Mouse (Mus musculus) olfactory bulb, adult 2 months (tissue): Measurements from ENCODE around the gene Mxi1. TPM values are rescaled to one million over a fixed set of nuclear protein-coding genes. Genes with fewer than 3 reads are reported as not detected.
A peak's percentile ranks its signal among the peaks of the same experiment; 100 is the strongest.
"Not testable (repeated sequence)": the region's sequence is repeated elsewhere in the genome, so short reads cannot be mapped to it uniquely, and the experiment has no call there.

ENCODE experiments used
- H3K27ac ChIP-seq: fragments of 200-500 bp; 2 replicates; pipeline ENCODE4 v1.5.1; 2012; ENCODE audit warnings: low read depth, low read length; ENCODE audit not compliant: insufficient read depth
- H3K4me1 ChIP-seq: fragments of 200-500 bp; 2 replicates; pipeline ENCODE4 v1.6.1; 2012; ENCODE audit warnings: low read length; ENCODE audit not compliant: control insufficient read depth, insufficient read depth
- H3K4me3 ChIP-seq: fragments of 200-500 bp; 2 replicates; pipeline ENCODE4 v1.5.1; 2012; ENCODE audit warnings: mild to moderate bottlenecking, low read depth, low read length, moderate library complexity; ENCODE audit not compliant: insufficient read depth
- CTCF ChIP-seq: fragments of 200-500 bp; IDR thresholded peaks from 2 replicates; pipeline ENCODE4 v1.5.1; 2012; ENCODE audit warnings: low read depth, mild to moderate bottlenecking, low read length, moderate library complexity; ENCODE audit not compliant: insufficient read depth
- POLR2A ChIP-seq: fragments of 200-500 bp; IDR thresholded peaks from 2 replicates; pipeline ENCODE4 v1.6.1; 2012; ENCODE audit warnings: mild to moderate bottlenecking, low read depth, low read length, moderate library complexity; ENCODE audit not compliant: insufficient read depth
- WGBS: fragments of 180-500 bp; shearing (Covaris S2); methylation state at CpG from one replicate; pipeline ENCODE4 v1.1.7; 2018; 5-methylcytosine and 5-hydroxymethylcytosine counted together
- polyA plus RNA-seq: library from polyadenylated mRNA; stranded (reverse); fragments of >200 nt; gene quantifications from 2 replicates; pipeline ENCODE4 v1.2.4, GENCODE M21; 2012; ENCODE audit warnings: low replicate concordance; ENCODE audit not compliant: missing spikeins, insufficient read depth, insufficient read length

Mxi1 gene
- polyA plus RNA-seq, 1 experiment: not detected

- Histone ChIP-seq H3K4me3 (no peak overlapping the region), H3K4me1 (peaks cover 4% of the 10 kb centered on the region), H3K27ac (no peak overlapping the region)
- TF ChIP-seq POLR2A: no peak
- no peak for TF ChIP-seq CTCF
- WGBS: 10% methylated on average over 7 of the region's 7 CpGs
These were observed 84.2 kb downstream of the Mxi1 start for GRCm38 (mm10) chr19:53394552-53394951.

- H3K27ac ChIP-seq, H3K4me3 ChIP-seq, H3K4me1 ChIP-seq: not testable (repeated sequence)
- 62% methylated on average over 3 of the region's 3 CpGs for WGBS
These were observed 84.6 kb downstream of the Mxi1 start for GRCm38 (mm10) chr19:53394956-53395355.

GRCm38 (mm10) chr19:53395805-53396204 lies 85.5 kb downstream of the Mxi1 start:
- not testable (repeated sequence) for H3K4me3 ChIP-seq, H3K4me1 ChIP-seq, H3K27ac ChIP-seq
- WGBS: 58% methylated on average over 5 of the region's 5 CpGs

GRCm38 (mm10) chr19:53397451-53398233 lies 87.3 kb downstream of the Mxi1 start:
- Histone ChIP-seq H3K4me3 (no peak overlapping the region), H3K27ac (no peak overlapping the region), H3K4me1 (peaks cover 2% of the 10 kb centered on the region; the same call in 1 of the 2 replicates)
- TF ChIP-seq POLR2A (no peak), CTCF (no peak)
- WGBS: 81% methylated on average over 12 of the region's 12 CpGs

GRCm38 (mm10) chr19:53399213-53399612 lies 88.9 kb downstream of the Mxi1 start:
- no peak overlapping the region for H3K4me3 ChIP-seq
- H3K4me1 ChIP-seq: peaks cover 10% of the 10 kb centered on the region
- 93% methylated on average over 4 of the region's 4 CpGs for WGBS
- TF ChIP-seq CTCF (no peak), POLR2A (no peak)
- no peak overlapping the region for H3K27ac ChIP-seq

GRCm38 (mm10) chr19:53400332-53401110 lies 90.2 kb downstream of the Mxi1 start:
- H3K27ac ChIP-seq: no peak overlapping the region
- peaks cover 12% of the 10 kb centered on the region for H3K4me1 ChIP-seq
- no peak for TF ChIP-seq POLR2A
- TF ChIP-seq CTCF: no peak
- H3K4me3 ChIP-seq: no peak overlapping the region
- WGBS: 84% methylated on average over 16 of the region's 16 CpGs

- Histone ChIP-seq H3K4me3 (no peak overlapping the region), H3K27ac (no peak overlapping the region), H3K4me1 (peaks cover 12% of the 10 kb centered on the region)
- 40% methylated on average over 12 of the region's 12 CpGs for WGBS
- TF ChIP-seq POLR2A (no peak), CTCF (no peak)
These were observed 92.6 kb downstream of the Mxi1 start for GRCm38 (mm10) chr19:53402741-53403432.

GRCm38 (mm10) chr19:53404219-53404836 lies 94.0 kb downstream of the Mxi1 start:
- peak overlapping the region; percentile 64 for H3K27ac ChIP-seq

GRCm38 (mm10) chr19:53404837-53405356 lies 94.6 kb downstream of the Mxi1 start:
- WGBS: 74% methylated on average over 18 of the region's 18 CpGs
- H3K27ac ChIP-seq: no peak overlapping the region
- H3K4me1 ChIP-seq: peaks cover 21% of the 10 kb centered on the region
- H3K4me3 ChIP-seq: no peak overlapping the region
- TF ChIP-seq POLR2A (no peak), CTCF (no peak)

More at GRCm38 (mm10) chr19:53404219-53404836, 94.0 kb downstream of the Mxi1 start:
- Histone ChIP-seq H3K4me3 (no peak overlapping the region), H3K4me1 (peaks cover 16% of the 10 kb centered on the region)
- TF ChIP-seq CTCF: no peak
- TF ChIP-seq POLR2A: no peak
- WGBS: 87% methylated on average over 10 of the region's 10 CpGs
